Mouse (Mus musculus): ENCODE data around the gene Gprasp2. TPM values are rescaled to one million over a fixed set of nuclear protein-coding genes. Genes with fewer than 3 reads are reported as not detected.
"Not testable (repeated sequence)": the region's sequence is repeated elsewhere in the genome, so short reads cannot be mapped to it uniquely, and the experiment has no call there.

Gprasp2 gene
- polyA plus RNA-seq, 1 experiment from 2014 or later, result 21.8 TPM

- not testable (repeated sequence) for H3K9me3 ChIP-seq; H3K4me1 ChIP-seq; H3K27me3 ChIP-seq (replicated peaks); H3K27ac ChIP-seq (replicated peaks)
- H3K4me2 ChIP-seq, result peak overlapping the region; percentile 82
- peaks cover 12% of the 10 kb centered on the region for H3K36me3 ChIP-seq
- peak overlapping the region; percentile 60 for H3K4me3 ChIP-seq
- 16% methylated on average over 17 of the region's 17 CpGs for WGBS
- ATAC-seq (ENCODE audit: extremely low read depth, insufficient number of reproducible peaks, low FRiP score, low TSS enrichment), result 0 out of 2 replicates have a peak, but pooled peaks have one; percentile 25
- H3K9ac ChIP-seq, result peak overlapping the region; percentile 81
These were observed 860 bp downstream of the Gprasp2 start for GRCm38 (mm10) chrX:135839397-135840391.

GRCm38 (mm10) chrX:135866806-135867205 lies 28.0 kb downstream of the Gprasp2 start:
- not testable (repeated sequence) for H3K4me3 ChIP-seq; H3K9ac ChIP-seq; H3K27me3 ChIP-seq (replicated peaks); H3K27ac ChIP-seq (replicated peaks); H3K36me3 ChIP-seq; H3K4me2 ChIP-seq; H3K4me1 ChIP-seq; H3K9me3 ChIP-seq; ATAC-seq (ENCODE audit: extremely low read depth, insufficient number of reproducible peaks, low FRiP score, low TSS enrichment)
- 71% methylated on average over 9 of the region's 9 CpGs for WGBS

- H3K27ac ChIP-seq (replicated peaks), result no peak overlapping the region
- H3K4me1 ChIP-seq, result no peaks in the 10 kb centered on the region
- H3K36me3 ChIP-seq, result no peaks in the 10 kb centered on the region
- ATAC-seq (ENCODE audit: extremely low read depth, insufficient number of reproducible peaks, low FRiP score, low TSS enrichment), result no peak
- H3K4me3 ChIP-seq, result no peak overlapping the region
- no peaks in the 10 kb centered on the region for H3K9me3 ChIP-seq
- H3K4me2 ChIP-seq, result no peak overlapping the region
- WGBS, result 67% methylated on average over 1 of the region's 1 CpGs
- no peak overlapping the region for H3K9ac ChIP-seq
- H3K27me3 ChIP-seq (replicated peaks), result no peaks in the 10 kb centered on the region
These were observed 37.8 kb downstream of the Gprasp2 start for GRCm38 (mm10) chrX:135876679-135877078.

- Histone ChIP-seq H3K4me2 (no peak overlapping the region), H3K36me3 (no peaks in the 10 kb centered on the region), H3K4me1 (no peaks in the 10 kb centered on the region), H3K4me3 (no peak overlapping the region), H3K9ac (no peak overlapping the region), H3K9me3 (no peaks in the 10 kb centered on the region), H3K27me3 (replicated peaks) (no peaks in the 10 kb centered on the region), H3K27ac (replicated peaks) (no peak overlapping the region)
- 79% methylated on average over 1 of the region's 1 CpGs for WGBS
- no peak for ATAC-seq (ENCODE audit: extremely low read depth, insufficient number of reproducible peaks, low FRiP score, low TSS enrichment)
These were observed 40.8 kb downstream of the Gprasp2 start for GRCm38 (mm10) chrX:135879626-135880025.

GRCm38 (mm10) chrX:135885411-135886233 lies 46.8 kb downstream of the Gprasp2 start:
- peak overlapping the region; percentile 75 for H3K4me3 ChIP-seq
- H3K36me3 ChIP-seq, result peaks cover 34% of the 10 kb centered on the region
- H3K4me1 ChIP-seq, result no peaks in the 10 kb centered on the region
- ATAC-seq (ENCODE audit: extremely low read depth, insufficient number of reproducible peaks, low FRiP score, low TSS enrichment), result peak; percentile 90
- H3K27ac ChIP-seq (replicated peaks), result peak overlapping the region; percentile 87
- peak overlapping the region; percentile 91 for H3K9ac ChIP-seq
- no peaks in the 10 kb centered on the region for H3K27me3 ChIP-seq (replicated peaks)
- WGBS, result 16% methylated on average over 38 of the region's 41 CpGs
- H3K9me3 ChIP-seq, result no peaks in the 10 kb centered on the region
- H3K4me2 ChIP-seq, result peak overlapping the region; percentile 69

- Histone ChIP-seq H3K27ac (replicated peaks) (peak overlapping the region; percentile 87), H3K4me3 (peak overlapping the region; percentile 75), H3K36me3 (peaks cover 34% of the 10 kb centered on the region), H3K27me3 (replicated peaks) (no peaks in the 10 kb centered on the region), H3K9me3 (no peaks in the 10 kb centered on the region), H3K9ac (peak overlapping the region; percentile 91), H3K4me2 (peak overlapping the region; percentile 69), H3K4me1 (no peaks in the 10 kb centered on the region)
- WGBS, result 10% methylated on average over 11 of the region's 11 CpGs
- no peak for ATAC-seq (ENCODE audit: extremely low read depth, insufficient number of reproducible peaks, low FRiP score, low TSS enrichment)
These were observed 47.4 kb downstream of the Gprasp2 start for GRCm38 (mm10) chrX:135886234-135886585.

Other genes starting within 250 kb of the Gprasp2 start
- gene Nxf7, start 240.3 kb upstream of the Gprasp2 start, polyA plus RNA-seq (2015; fragmentation: Nextera tagmentation; extraction: Ambion mirVana), result not detected in 2 replicates
- gene Prame, start 211.3 kb upstream of the Gprasp2 start, polyA plus RNA-seq (2015; fragmentation: Nextera tagmentation; extraction: Ambion mirVana), result not detected in 2 replicates
- not detected in 2 replicates for gene Tcp11x2, start 145.2 kb upstream of the Gprasp2 start, polyA plus RNA-seq (2015; fragmentation: Nextera tagmentation; extraction: Ambion mirVana)
- 0.88 TPM in 1 of 2 replicates, not detected in the other for gene Tmsb15a, start 113.8 kb upstream of the Gprasp2 start, polyA plus RNA-seq (2015; fragmentation: Nextera tagmentation; extraction: Ambion mirVana)
- 8.6 and 9.6 TPM in 2 replicates for gene Armcx5, start 96.3 kb upstream of the Gprasp2 start, polyA plus RNA-seq (2015; fragmentation: Nextera tagmentation; extraction: Ambion mirVana)
- gene Gprasp1, start 96.3 kb upstream of the Gprasp2 start, polyA plus RNA-seq (2015; fragmentation: Nextera tagmentation; extraction: Ambion mirVana), result 30.4 and 32.2 TPM in 2 replicates
- 57.7 and 57.9 TPM in 2 replicates for gene Bhlhb9, start 41.4 kb upstream of the Gprasp2 start, polyA plus RNA-seq (2015; fragmentation: Nextera tagmentation; extraction: Ambion mirVana)
- gene Arxes2, start 154.8 kb downstream of the Gprasp2 start, polyA plus RNA-seq (2015; fragmentation: Nextera tagmentation; extraction: Ambion mirVana), result 69.2 and 80.4 TPM in 2 replicates
- gene Arxes1, start 194.3 kb downstream of the Gprasp2 start, polyA plus RNA-seq (2015; fragmentation: Nextera tagmentation; extraction: Ambion mirVana), result 29.2 and 29.5 TPM in 2 replicates
- gene Bex2, start 229.2 kb downstream of the Gprasp2 start, polyA plus RNA-seq (2015; fragmentation: Nextera tagmentation; extraction: Ambion mirVana), result 34.0 and 40.3 TPM in 2 replicates
- gene Nxf3, start 246.2 kb downstream of the Gprasp2 start, polyA plus RNA-seq (2015; fragmentation: Nextera tagmentation; extraction: Ambion mirVana), result 0.34 and 0.62 TPM in 2 replicates